Mouse (Mus musculus): ENCODE measurements around the gene Usp12.

- TF ChIP-seq CTCF (IDR thresholded peaks at IDR 0.05; ENCODE audit: low read depth), result no peak; the same call in 1 of the 2 replicates
- TF ChIP-seq EP300 (optimal IDR thresholded peaks at IDR 0.05), result peak; percentile 96
Measured at GRCm38 (mm10) chr5:146832769-146833448, 38.1 kb upstream of the Usp12 start, which contains the start of gene Rpl21.

Measured in stomach, postnatal 0 days (tissue).